ENCODE assay signal across 7 mouse cellular contexts in genomic region chr3:30602065-30602739, GRCm38 (mm10). TPM values are rescaled to one million over a fixed set of nuclear protein-coding genes. Genes with fewer than 3 reads are reported as not detected.
A peak's percentile ranks its signal among the peaks of the same experiment; 100 is the strongest.
DNase-seq lines count a peak whose midpoint lies in the region; ATAC-seq lines count a peak whose summit lies in the region.

Gene Mynn (plus strand): TSS chr3:30602065.

- peaks cover 13% of the 10 kb centered on the region for H3K4me1 ChIP-seq in embryonic facial prominence, embryonic 12.5 days
- H3K4me1 ChIP-seq in limb, embryonic 11.5 days (ENCODE audit: control insufficient read depth, insufficient read depth, low read length), result peaks cover 7% of the 10 kb centered on the region; the same call in 1 of the 2 replicates
- peaks cover 6% of the 10 kb centered on the region for H3K4me1 ChIP-seq in midbrain, embryonic 14.5 days (ENCODE audit: control insufficient read depth, insufficient read depth, low read length)

- H3K4me3 ChIP-seq in embryonic facial prominence, embryonic 12.5 days, result peak within 1 kb of the TSS; percentile 86
- H3K4me3 ChIP-seq in limb, embryonic 11.5 days (ENCODE audit: low read depth, low read length), result peak within 1 kb of the TSS; percentile 93
- H3K4me3 ChIP-seq in midbrain, embryonic 14.5 days (replicated peaks; ENCODE audit: low read depth, low read length), result peak within 1 kb of the TSS; percentile 80

- H3K4me2 ChIP-seq in embryonic facial prominence, embryonic 12.5 days (replicated peaks), result peak within 1 kb of the TSS; percentile 90
- peak within 1 kb of the TSS; percentile 75 for H3K4me2 ChIP-seq in limb, embryonic 11.5 days (ENCODE audit: low read depth, severe bottlenecking)
- H3K4me2 ChIP-seq in midbrain, embryonic 14.5 days (ENCODE audit: low read length), result peak within 1 kb of the TSS; percentile 80

- H3K27ac ChIP-seq in embryonic facial prominence, embryonic 12.5 days, result peak within 1 kb of the TSS; percentile 95
- H3K27ac ChIP-seq in limb, embryonic 11.5 days (replicated peaks; ENCODE audit: low read depth, low read length), result peak within 1 kb of the TSS; percentile 86
- H3K27ac ChIP-seq in midbrain, embryonic 14.5 days (replicated peaks; ENCODE audit: low read depth, low read length), result peak within 1 kb of the TSS; percentile 96

- H3K9me3 ChIP-seq in embryonic facial prominence, embryonic 12.5 days, result no peaks in the 10 kb centered on the region
- H3K9me3 ChIP-seq in limb, embryonic 11.5 days (ENCODE audit: control insufficient read depth, low read length), result no peaks in the 10 kb centered on the region
- H3K9me3 ChIP-seq in midbrain, embryonic 14.5 days (ENCODE audit: control insufficient read depth, low read length), result no peaks in the 10 kb centered on the region

- peaks cover 16% of the 10 kb centered on the region for H3K36me3 ChIP-seq in embryonic facial prominence, embryonic 12.5 days
- H3K36me3 ChIP-seq in limb, embryonic 11.5 days (ENCODE audit: control insufficient read depth, insufficient read depth, low read length), result peaks cover 6% of the 10 kb centered on the region
- peaks cover 26% of the 10 kb centered on the region for H3K36me3 ChIP-seq in midbrain, embryonic 14.5 days (ENCODE audit: control insufficient read depth, insufficient read depth, low read length)

- WGBS in embryonic facial prominence, embryonic 12.5 days, result under 1% methylated on average over 40 of the region's 40 CpGs
- under 1% methylated on average over 40 of the region's 40 CpGs for WGBS in limb, embryonic 11.5 days
- under 1% methylated on average over 39 of the region's 40 CpGs for WGBS in midbrain, embryonic 14.5 days

- peak; percentile 91 for DNase-seq in adrenal gland, postnatal 25 days
- peak; percentile 100 for DNase-seq in heart, adult 11 months
- DNase-seq in kidney, adult 18-20 months, result peak; percentile 99
- peak; percentile 97 for DNase-seq in limb, embryonic 11.5 days (ENCODE audit: low spot score)
- peak; percentile 97 for DNase-seq in midbrain, embryonic 14.5 days
- peak; percentile 94 to 98 for DNase-seq in spleen, adult 18-20 months

- ATAC-seq in embryonic facial prominence, embryonic 12.5 days (ENCODE audit: insufficient number of reproducible peaks, insufficient read depth, low FRiP score, low TSS enrichment), result peak; percentile 88
- ATAC-seq in limb, embryonic 11.5 days (ENCODE audit: insufficient number of reproducible peaks, low FRiP score, low TSS enrichment, low read depth), result peak; percentile 95
- peak; percentile 95 for ATAC-seq in midbrain, embryonic 14.5 days (ENCODE audit: low FRiP score, low TSS enrichment)

- H3K9ac ChIP-seq in embryonic facial prominence, embryonic 12.5 days, result peak within 1 kb of the TSS; percentile 84
- peak within 1 kb of the TSS; percentile 82 for H3K9ac ChIP-seq in limb, embryonic 11.5 days (ENCODE audit: low read length)
- H3K9ac ChIP-seq in midbrain, embryonic 14.5 days (replicated peaks; ENCODE audit: low read length), result peak within 1 kb of the TSS; percentile 77

- H3K27me3 ChIP-seq in embryonic facial prominence, embryonic 12.5 days, result no peaks in the 10 kb centered on the region
- 0 out of 2 replicates have a peak, but pooled peaks cover 2% of the 10 kb centered on the region for H3K27me3 ChIP-seq in limb, embryonic 11.5 days (ENCODE audit: control insufficient read depth, insufficient read depth, low read length)
- H3K27me3 ChIP-seq in midbrain, embryonic 14.5 days (ENCODE audit: control insufficient read depth, insufficient read depth, low read length), result no peaks in the 10 kb centered on the region; the same call in 1 of the 2 replicates

RNA-seq across cellular contexts. Expression of gene Mynn, which starts in this region (rescaled TPM):
- 24.9 and 25.3 TPM in 2 replicates for total RNA-seq in adrenal gland, postnatal 25 days (2021)
- polyA plus RNA-seq in embryonic facial prominence, embryonic 12.5 days (2016; fragmentation: Nextera tagmentation; extraction: Ambion mirVana), result 35.9 and 37.5 TPM in 2 replicates
- polyA plus RNA-seq in limb, embryonic 11.5 days (2014; fragmentation: Nextera tagmentation; extraction: Ambion mirVana), result 32.1 and 37.8 TPM in 2 replicates
- polyA plus RNA-seq in midbrain, embryonic 14.5 days (2014; fragmentation: Nextera tagmentation; extraction: Ambion mirVana), result 32.8 and 41.8 TPM in 2 replicates

Comparison
In these comparisons a context has a peak if more than half of its experiments do, and no peak if none do; other contexts are left out.
1. Peak in every context shown above with its lines: DNase-seq, ATAC-seq, H3K4me3 ChIP-seq and H3K27ac ChIP-seq.